Mouse (Mus musculus) left cerebral cortex, adult 11 months (tissue): ENCODE data around the gene Mycl.

Experiments
- DNase-seq: peaks from one replicate; pipeline ENCODE4 v3.0.0; 2022; ENCODE audit warnings: low spot score

The Mycl gene

GRCm38 (mm10) chr4:123016451-123016957 is 21.1 kb downstream of the Mycl start, which contains the start of gene Trit1:
Gene Trit1 (plus strand): TSS chr4:123016597.
- DNase-seq, result peak; percentile 87

- no peak for DNase-seq
Measured at GRCm38 (mm10) chr4:123021591-123021990, 26.1 kb downstream of the Mycl start.

GRCm38 (mm10) chr4:123022896-123023295 is 27.4 kb downstream of the Mycl start:
- no peak for DNase-seq

- no peak for DNase-seq
Measured at GRCm38 (mm10) chr4:123025418-123025817, 30.0 kb downstream of the Mycl start.

- no peak for DNase-seq
Measured at GRCm38 (mm10) chr4:123026161-123026560, 30.7 kb downstream of the Mycl start.

- no peak for DNase-seq
Measured at GRCm38 (mm10) chr4:123026597-123026996, 31.1 kb downstream of the Mycl start.

- no peak for DNase-seq
Measured at GRCm38 (mm10) chr4:123034841-123035240, 39.4 kb downstream of the Mycl start.

GRCm38 (mm10) chr4:123035636-123036035 is 40.2 kb downstream of the Mycl start:
- DNase-seq, result no peak

GRCm38 (mm10) chr4:123036710-123037109 is 41.3 kb downstream of the Mycl start:
- no peak for DNase-seq

GRCm38 (mm10) chr4:123041131-123041530 is 45.7 kb downstream of the Mycl start:
- no peak for DNase-seq

GRCm38 (mm10) chr4:123043858-123044257 is 48.4 kb downstream of the Mycl start:
- DNase-seq, result no peak

- no peak for DNase-seq
Measured at GRCm38 (mm10) chr4:123044842-123045241, 49.4 kb downstream of the Mycl start.

- no peak for DNase-seq
Measured at GRCm38 (mm10) chr4:123046300-123046699, 50.8 kb downstream of the Mycl start.

GRCm38 (mm10) chr4:123050681-123051211 is 55.3 kb downstream of the Mycl start:
- DNase-seq, result peak; percentile 40
